Mouse (Mus musculus): ENCODE measurements around the gene Olfr1321.

Olfr1321 gene

DNA sequence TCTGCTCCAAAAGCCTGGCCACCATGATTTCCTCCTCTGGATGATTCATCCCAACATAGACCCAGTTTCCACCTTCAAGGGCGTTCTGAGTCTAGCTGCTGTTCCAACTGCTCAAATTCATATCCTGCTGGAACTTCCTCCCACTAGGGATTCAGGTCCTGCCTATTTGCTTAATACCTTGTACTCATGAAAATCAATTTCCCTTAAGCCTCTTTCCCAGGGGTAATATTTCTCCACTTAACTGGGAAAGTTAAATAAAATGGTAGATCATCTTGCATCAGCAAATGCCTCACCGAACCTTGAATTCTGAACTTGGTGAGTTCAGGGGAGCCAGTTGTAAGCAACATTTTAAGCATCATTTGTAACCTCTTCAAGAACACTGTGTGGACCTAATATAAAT is at the start of gene Olfr1321:
Gene Olfr1321, minus strand, starts transcription at position 101 of the 400 bp plus-strand sequence.
- no peak for DNase-seq (ENCODE audit: low spot score)

- DNase-seq (ENCODE audit: low spot score) = no peak
Measured at GRCm38 (mm10) chrX:49770828-49771227, 36.0 kb upstream of the Olfr1321 start.

- DNase-seq (ENCODE audit: low spot score) = no peak
Measured at GRCm38 (mm10) chrX:49745192-49745591, 10.3 kb upstream of the Olfr1321 start.
